Mouse (Mus musculus): Measurements from ENCODE around the gene Mrpl41. TPM values are rescaled to one million over a fixed set of nuclear protein-coding genes. Genes with fewer than 3 reads are reported as not detected.

Mrpl41 gene
- total and polyA plus RNA-seq, 2 experiments from 2014 or later, result 69.5 to 194 TPM

GRCm38 (mm10) chr2:24926965-24927358 is 47.9 kb downstream of the Mrpl41 start:
- Histone ChIP-seq H3K9ac (replicated peaks; ENCODE audit: low read depth, low read length) (no peak overlapping the region), H3K4me1 (ENCODE audit: control insufficient read depth, insufficient read depth) (no peaks in the 10 kb centered on the region), H3K36me3 (replicated peaks; ENCODE audit: control insufficient read depth, insufficient read depth, low read length) (no peaks in the 10 kb centered on the region), H3K9me3 (replicated peaks; ENCODE audit: control insufficient read depth, low read length) (no peaks in the 10 kb centered on the region), H3K27me3 (ENCODE audit: control insufficient read depth, insufficient read depth, low read length) (no peaks in the 10 kb centered on the region), H3K4me2 (ENCODE audit: low read depth, low read length) (no peak overlapping the region), H3K4me3 (ENCODE audit: low read depth, low read length) (no peak overlapping the region), H3K27ac (ENCODE audit: low read depth) (no peak overlapping the region)
- ATAC-seq (ENCODE audit: insufficient read depth, low read depth), result no peak
- TF ChIP-seq EP300 (IDR thresholded peaks at IDR 0.05; ENCODE audit: low read depth) (no peak), CTCF (IDR thresholded peaks at IDR 0.05; ENCODE audit: low read depth) (no peak)
- DNase-seq (ENCODE audit: low spot score), result no peak
- 59% methylated on average over 7 of the region's 7 CpGs for WGBS

- 81% methylated on average over 9 of the region's 9 CpGs for WGBS
These were observed 48.4 kb downstream of the Mrpl41 start for GRCm38 (mm10) chr2:24926345-24926964.

GRCm38 (mm10) chr2:24925284-24925683 is 49.6 kb downstream of the Mrpl41 start:
- Histone ChIP-seq H3K36me3 (replicated peaks; ENCODE audit: control insufficient read depth, insufficient read depth, low read length) (no peaks in the 10 kb centered on the region), H3K27me3 (ENCODE audit: control insufficient read depth, insufficient read depth, low read length) (no peaks in the 10 kb centered on the region), H3K4me2 (ENCODE audit: low read depth, low read length) (no peak overlapping the region), H3K4me3 (ENCODE audit: low read depth, low read length) (no peak overlapping the region), H3K27ac (ENCODE audit: low read depth) (no peak overlapping the region), H3K9ac (replicated peaks; ENCODE audit: low read depth, low read length) (no peak overlapping the region), H3K9me3 (replicated peaks; ENCODE audit: control insufficient read depth, low read length) (no peaks in the 10 kb centered on the region), H3K4me1 (ENCODE audit: control insufficient read depth, insufficient read depth) (no peaks in the 10 kb centered on the region)
- 76% methylated on average over 8 of the region's 8 CpGs for WGBS
- DNase-seq (ENCODE audit: low spot score), result no peak
- no peak for ATAC-seq (ENCODE audit: insufficient read depth, low read depth)
- no peak for TF ChIP-seq EP300 (IDR thresholded peaks at IDR 0.05; ENCODE audit: low read depth)
- no peak for TF ChIP-seq CTCF (IDR thresholded peaks at IDR 0.05; ENCODE audit: low read depth)

More at GRCm38 (mm10) chr2:24926345-24926964, 48.4 kb downstream of the Mrpl41 start:
- no peaks in the 10 kb centered on the region for H3K9me3 ChIP-seq (replicated peaks; ENCODE audit: control insufficient read depth, low read length)
- no peak for ATAC-seq (ENCODE audit: insufficient read depth, low read depth)
- no peak overlapping the region for H3K4me2 ChIP-seq (ENCODE audit: low read depth, low read length)
- no peak overlapping the region for H3K9ac ChIP-seq (replicated peaks; ENCODE audit: low read depth, low read length)
- no peak for TF ChIP-seq CTCF (IDR thresholded peaks at IDR 0.05; ENCODE audit: low read depth)
- TF ChIP-seq EP300 (IDR thresholded peaks at IDR 0.05; ENCODE audit: low read depth), result no peak
- no peaks in the 10 kb centered on the region for H3K27me3 ChIP-seq (ENCODE audit: control insufficient read depth, insufficient read depth, low read length)
- no peak for DNase-seq (ENCODE audit: low spot score)
- no peaks in the 10 kb centered on the region for H3K36me3 ChIP-seq (replicated peaks; ENCODE audit: control insufficient read depth, insufficient read depth, low read length)
- H3K27ac ChIP-seq (ENCODE audit: low read depth), result no peak overlapping the region
- H3K4me3 ChIP-seq (ENCODE audit: low read depth, low read length), result no peak overlapping the region
- H3K4me1 ChIP-seq (ENCODE audit: control insufficient read depth, insufficient read depth), result no peaks in the 10 kb centered on the region

Small RNAs within 50 kb of the gene (microRNA-seq; reads per million reads assigned to microRNA genes)
- not detected for gene Gm22875

Other genes with a start within 250 kb of the Mrpl41 start
- gene Cacna1b, start 211.9 kb downstream of the Mrpl41 start, total RNA-seq (2014; rRNA removed; ENCODE audit: low replicate concordance), result 0.31 TPM in 1 of 2 replicates, not detected in the other
- gene Cacna1b, start 211.9 kb downstream of the Mrpl41 start, polyA plus RNA-seq (2015; fragmentation: Nextera tagmentation; extraction: Ambion mirVana), result 0.01 TPM in 1 of 2 replicates, not detected in the other
- 36.8 and 49.8 TPM in 2 replicates for gene Ehmt1, start 55.5 kb downstream of the Mrpl41 start, total RNA-seq (2014; rRNA removed; ENCODE audit: low replicate concordance)
- gene Ehmt1, start 55.5 kb downstream of the Mrpl41 start, polyA plus RNA-seq (2015; fragmentation: Nextera tagmentation; extraction: Ambion mirVana), result 30.6 and 34.7 TPM in 2 replicates
- gene Arrdc1, start 39.8 kb downstream of the Mrpl41 start, total RNA-seq (2014; rRNA removed; ENCODE audit: low replicate concordance), result 11.9 and 23.9 TPM in 2 replicates
- gene Arrdc1, start 39.8 kb downstream of the Mrpl41 start, polyA plus RNA-seq (2015; fragmentation: Nextera tagmentation; extraction: Ambion mirVana), result 10.2 and 12.2 TPM in 2 replicates
- gene Zmynd19, start 25.3 kb downstream of the Mrpl41 start, total RNA-seq (2014; rRNA removed; ENCODE audit: low replicate concordance), result 5.9 and 21.3 TPM in 2 replicates
- 5.6 and 6.0 TPM in 2 replicates for gene Zmynd19, start 25.3 kb downstream of the Mrpl41 start, polyA plus RNA-seq (2015; fragmentation: Nextera tagmentation; extraction: Ambion mirVana)
- 17.7 and 24.8 TPM in 2 replicates for gene Dph7, start 12.7 kb downstream of the Mrpl41 start, total RNA-seq (2014; rRNA removed; ENCODE audit: low replicate concordance)
- 10.2 and 11.7 TPM in 2 replicates for gene Dph7, start 12.7 kb downstream of the Mrpl41 start, polyA plus RNA-seq (2015; fragmentation: Nextera tagmentation; extraction: Ambion mirVana)
- 10.0 and 19.5 TPM in 2 replicates for gene Pnpla7, start 935 bp upstream of the Mrpl41 start, total RNA-seq (2014; rRNA removed; ENCODE audit: low replicate concordance)
- gene Pnpla7, start 935 bp upstream of the Mrpl41 start, polyA plus RNA-seq (2015; fragmentation: Nextera tagmentation; extraction: Ambion mirVana), result 9.5 and 10.9 TPM in 2 replicates
- gene Nsmf, start 79.3 kb upstream of the Mrpl41 start, total RNA-seq (2014; rRNA removed; ENCODE audit: low replicate concordance), result 68.3 and 86.7 TPM in 2 replicates
- 33.5 and 36.0 TPM in 2 replicates for gene Nsmf, start 79.3 kb upstream of the Mrpl41 start, polyA plus RNA-seq (2015; fragmentation: Nextera tagmentation; extraction: Ambion mirVana)
- gene Entpd8, start 105.2 kb upstream of the Mrpl41 start, total RNA-seq (2014; rRNA removed; ENCODE audit: low replicate concordance), result not detected in 2 replicates
- not detected in 2 replicates for gene Entpd8, start 105.2 kb upstream of the Mrpl41 start, polyA plus RNA-seq (2015; fragmentation: Nextera tagmentation; extraction: Ambion mirVana)
- not detected in 2 replicates for gene Noxa1, start 120.1 kb upstream of the Mrpl41 start, total RNA-seq (2014; rRNA removed; ENCODE audit: low replicate concordance)
- gene Noxa1, start 120.1 kb upstream of the Mrpl41 start, polyA plus RNA-seq (2015; fragmentation: Nextera tagmentation; extraction: Ambion mirVana), result not detected in 2 replicates
- 34.1 and 38.1 TPM in 2 replicates for gene Nrarp, start 205.7 kb upstream of the Mrpl41 start, total RNA-seq (2014; rRNA removed; ENCODE audit: low replicate concordance)
- gene Nrarp, start 205.7 kb upstream of the Mrpl41 start, polyA plus RNA-seq (2015; fragmentation: Nextera tagmentation; extraction: Ambion mirVana), result 8.8 and 9.6 TPM in 2 replicates
- 4.9 and 8.6 TPM in 2 replicates for gene Tor4a, start 221.8 kb upstream of the Mrpl41 start, total RNA-seq (2014; rRNA removed; ENCODE audit: low replicate concordance)
- 4.4 and 5.2 TPM in 2 replicates for gene Tor4a, start 221.8 kb upstream of the Mrpl41 start, polyA plus RNA-seq (2015; fragmentation: Nextera tagmentation; extraction: Ambion mirVana)
- 49.0 and 63.7 TPM in 2 replicates for gene Nelfb, start 236.4 kb upstream of the Mrpl41 start, total RNA-seq (2014; rRNA removed; ENCODE audit: low replicate concordance)
- gene Nelfb, start 236.4 kb upstream of the Mrpl41 start, polyA plus RNA-seq (2015; fragmentation: Nextera tagmentation; extraction: Ambion mirVana), result 38.4 and 41.9 TPM in 2 replicates
- not detected in 2 replicates for gene Stpg3, start 239.5 kb upstream of the Mrpl41 start, total RNA-seq (2014; rRNA removed; ENCODE audit: low replicate concordance)
- not detected in 2 replicates for gene Stpg3, start 239.5 kb upstream of the Mrpl41 start, polyA plus RNA-seq (2015; fragmentation: Nextera tagmentation; extraction: Ambion mirVana)
- not detected in 2 replicates for gene Fam166a, start 243.6 kb upstream of the Mrpl41 start, total RNA-seq (2014; rRNA removed; ENCODE audit: low replicate concordance)
- gene Fam166a, start 243.6 kb upstream of the Mrpl41 start, polyA plus RNA-seq (2015; fragmentation: Nextera tagmentation; extraction: Ambion mirVana), result 0.33 TPM in 1 of 2 replicates, not detected in the other
- 665 and 888 TPM in 2 replicates for gene Tubb4b, start 249.6 kb upstream of the Mrpl41 start, total RNA-seq (2014; rRNA removed; ENCODE audit: low replicate concordance)
- 217 and 244 TPM in 2 replicates for gene Tubb4b, start 249.6 kb upstream of the Mrpl41 start, polyA plus RNA-seq (2015; fragmentation: Nextera tagmentation; extraction: Ambion mirVana)

Measured in heart, postnatal 0 days (tissue).